Mouse (Mus musculus): ENCODE measurements around the gene Thy1.

DNA sequence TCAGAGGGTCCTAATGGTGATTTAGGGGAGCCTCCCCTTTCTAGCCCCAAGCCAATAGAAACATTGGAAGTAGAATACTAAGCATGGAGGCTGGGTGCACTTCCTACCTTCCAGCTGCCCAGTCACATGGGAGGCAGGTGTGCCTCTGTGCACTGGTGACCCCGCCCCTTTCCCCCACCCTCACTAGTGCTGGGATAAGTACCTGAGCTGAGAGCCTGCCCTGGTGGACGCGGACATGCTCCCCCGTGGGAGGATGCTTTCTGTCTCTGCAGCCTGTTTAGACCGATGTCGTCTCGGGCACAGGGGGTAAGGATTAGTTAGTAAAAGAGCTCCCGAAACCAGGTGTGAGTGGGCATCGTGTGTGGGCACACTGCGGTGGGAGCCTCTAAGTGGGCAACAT lies 43.8 kb downstream of the Thy1 start:
- TF ChIP-seq EP300 (IDR thresholded peaks at IDR 0.05; ENCODE audit: low read depth), result no peak
- no peak for TF ChIP-seq CTCF (IDR thresholded peaks at IDR 0.05; ENCODE audit: low read depth)

All from liver, embryonic 14.5 days (tissue).